Mouse (Mus musculus) forebrain, embryonic 12.5 days (tissue): Measurements from ENCODE around the gene Eid1. TPM values are rescaled to one million over a fixed set of nuclear protein-coding genes. Genes with fewer than 3 reads are reported as not detected.
A peak's percentile ranks its signal among the peaks of the same experiment; 100 is the strongest.

Source experiments
- ATAC-seq: fragments of 200-750 bp; cut with Nextera tagmentation; 2 replicates; pipeline ENCODE4 v1.8.0; 2017; ENCODE audit warnings: moderate TSS enrichment; ENCODE audit not compliant: low FRiP score
- H3K27ac ChIP-seq: fragments of 300-500 bp; sonication (generic); 2 replicates; pipeline ENCODE4 v1.5.1; 2016; ENCODE audit warnings: mild to moderate bottlenecking
- H3K27me3 ChIP-seq: fragments of 300-500 bp; sonication (generic); 2 replicates; pipeline ENCODE4 v1.6.1; 2016; ENCODE audit warnings: mild to moderate bottlenecking
- H3K36me3 ChIP-seq: fragments of 300-500 bp; sonication (generic); replicated peaks from 2 replicates; pipeline ENCODE4 v1.6.1; 2016; ENCODE audit warnings: mild to moderate bottlenecking
- H3K4me1 ChIP-seq: fragments of 300-500 bp; sonication (generic); 2 replicates; pipeline ENCODE4 v1.6.1; 2016
- H3K4me2 ChIP-seq: fragments of 300-500 bp; sonication (generic); 2 replicates; pipeline ENCODE4 v1.6.1; 2016; ENCODE audit warnings: mild to moderate bottlenecking, moderate library complexity
- H3K4me3 ChIP-seq: fragments of 300-500 bp; sonication (generic); replicated peaks from 2 replicates; pipeline ENCODE4 v1.5.1; 2016; ENCODE audit warnings: mild to moderate bottlenecking
- H3K9ac ChIP-seq: fragments of 300-500 bp; sonication (generic); 2 replicates; pipeline ENCODE4 v1.6.1; 2016; ENCODE audit warnings: mild to moderate bottlenecking
- H3K9me3 ChIP-seq: fragments of 300-500 bp; sonication (generic); 2 replicates; pipeline ENCODE4 v1.6.1; 2016
- WGBS: fragments of 180-500 bp; shearing (Covaris S2); methylation state at CpG from one replicate; pipeline ENCODE4 v1.1.7; 2016; 5-methylcytosine and 5-hydroxymethylcytosine counted together
- polyA plus RNA-seq: library from polyadenylated mRNA; unstranded; fragments of >200 nt; fragmentation: Nextera tagmentation; extraction: Ambion mirVana; gene quantifications from 2 replicates; pipeline ENCODE4 v1.2.1, GENCODE M21; 2016

Eid1 gene
- polyA plus RNA-seq, 1 experiment from 2014 or later: 297 TPM

GRCm38 (mm10) chr2:125716599-125716998 lies 43.7 kb downstream of the Eid1 start:
- no peak overlapping the region for H3K4me3 ChIP-seq
- no peaks in the 10 kb centered on the region for H3K36me3 ChIP-seq
- H3K9me3 ChIP-seq: no peaks in the 10 kb centered on the region
- no peak overlapping the region for H3K27ac ChIP-seq
- ATAC-seq: no peak
- no peaks in the 10 kb centered on the region for H3K4me1 ChIP-seq
- peaks cover 20% of the 10 kb centered on the region for H3K27me3 ChIP-seq
- H3K9ac ChIP-seq: no peak overlapping the region
- H3K4me2 ChIP-seq: no peak overlapping the region
- 83% methylated on average over 8 of the region's 8 CpGs for WGBS

- no peak overlapping the region for H3K27ac ChIP-seq
- H3K9ac ChIP-seq: peak overlapping the region; percentile 61
- peaks cover 22% of the 10 kb centered on the region for H3K4me1 ChIP-seq
- H3K4me2 ChIP-seq: peak overlapping the region; percentile 86
- H3K4me3 ChIP-seq: peak overlapping the region; percentile 47
- WGBS: 2% methylated on average over 18 of the region's 18 CpGs
- H3K9me3 ChIP-seq: no peaks in the 10 kb centered on the region
- peaks cover 58% of the 10 kb centered on the region for H3K27me3 ChIP-seq
- ATAC-seq: peak; percentile 4; the same call in 1 of the 2 replicates
- no peaks in the 10 kb centered on the region for H3K36me3 ChIP-seq
These were observed 50.2 kb downstream of the Eid1 start for GRCm38 (mm10) chr2:125723086-125723407.

GRCm38 (mm10) chr2:125723408-125724085 lies 50.7 kb downstream of the Eid1 start:
- Histone ChIP-seq H3K4me3 (peak overlapping the region; percentile 47), H3K27ac (peak overlapping the region; percentile 65; the same call in 1 of the 2 replicates), H3K4me1 (peaks cover 22% of the 10 kb centered on the region), H3K9ac (peak overlapping the region; percentile 61), H3K9me3 (no peaks in the 10 kb centered on the region), H3K27me3 (peaks cover 54% of the 10 kb centered on the region), H3K4me2 (peak overlapping the region; percentile 86), H3K36me3 (no peaks in the 10 kb centered on the region)
- WGBS: under 1% methylated on average over 34 of the region's 34 CpGs
- ATAC-seq: peak; percentile 85

- Histone ChIP-seq H3K4me3 (peak within 1 kb of the TSS; percentile 47), H3K4me2 (peak within 1 kb of the TSS; percentile 86), H3K4me1 (peaks cover 22% of the 10 kb centered on the region), H3K36me3 (no peaks in the 10 kb centered on the region), H3K27ac (peak within 1 kb of the TSS; percentile 65; the same call in 1 of the 2 replicates), H3K27me3 (peaks cover 52% of the 10 kb centered on the region), H3K9ac (peak within 1 kb of the TSS; percentile 61), H3K9me3 (no peaks in the 10 kb centered on the region)
- WGBS: under 1% methylated on average over 15 of the region's 15 CpGs
- peak; percentile 89 for ATAC-seq
These were observed 51.2 kb downstream of the Eid1 start, which contains the start of gene Shc4 for GRCm38 (mm10) chr2:125724086-125724430. Gene Shc4 (minus strand): TSS chr2:125724148.

Other genes with a start within 250 kb of the Eid1 start
- gene Gm9913, start 168.0 kb upstream of the Eid1 start, polyA plus RNA-seq: 0.19 and 0.38 TPM in 2 replicates
- 6.4 and 8.6 TPM in 2 replicates for gene Fbn1, start 165.1 kb upstream of the Eid1 start, polyA plus RNA-seq
- 11.4 and 12.2 TPM in 2 replicates for gene Cep152, start 48.0 kb upstream of the Eid1 start, polyA plus RNA-seq
- 1.5 TPM in 2 replicates for gene Shc4, start 51.1 kb downstream of the Eid1 start, polyA plus RNA-seq
- gene Secisbp2l, start 109.8 kb downstream of the Eid1 start, polyA plus RNA-seq: 30.1 and 31.1 TPM in 2 replicates
- 26.0 and 28.0 TPM in 2 replicates for gene Galk2, start 186.0 kb downstream of the Eid1 start, polyA plus RNA-seq
- gene Cops2, start 186.0 kb downstream of the Eid1 start, polyA plus RNA-seq: 80.7 and 81.3 TPM in 2 replicates